Mouse (Mus musculus) telencephalon, adult 2 months (tissue): ENCODE results near the gene Oxtr.
A peak's percentile ranks its signal among the peaks of the same experiment; 100 is the strongest.

Experiments used
- DNase-seq: peaks from one replicate; pipeline ENCODE4 v3.0.0-alpha.2; 2011; ENCODE audit warnings: low read depth, low spot score

Oxtr gene

DNA sequence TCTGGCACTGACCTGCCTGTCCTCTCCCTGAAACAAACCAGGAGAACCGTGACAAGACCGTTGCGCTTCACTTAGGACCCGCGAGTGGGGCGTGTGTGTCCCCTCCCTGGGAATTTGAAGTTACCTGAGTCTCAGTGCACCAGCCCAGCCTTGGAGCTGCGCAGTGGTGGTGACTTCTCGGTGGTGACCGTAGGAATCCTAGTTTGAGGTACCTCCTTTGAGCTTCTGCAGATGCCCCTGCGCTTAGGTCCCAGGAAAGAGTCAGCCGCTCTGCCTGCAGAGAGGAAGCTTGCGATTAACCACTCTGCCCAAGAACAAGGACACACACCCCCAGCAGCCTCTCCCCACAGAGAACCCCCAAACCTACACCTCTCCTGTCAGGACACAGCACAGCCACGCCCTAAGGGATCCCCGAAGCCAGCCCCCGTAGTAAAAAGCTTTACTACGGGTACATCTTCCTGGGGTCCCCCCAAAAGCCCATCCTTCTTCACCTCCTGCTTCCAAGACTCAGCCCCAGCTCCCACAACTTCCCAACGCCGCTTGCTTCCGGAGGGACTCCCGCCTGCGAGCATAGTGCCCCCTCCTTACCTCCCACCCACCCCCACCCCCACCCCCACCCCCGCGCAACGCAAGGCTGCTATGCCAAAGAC, at the start of gene Oxtr:
Oxtr (minus strand) TSS at position 34 of the 650 bp plus-strand sequence.
- no peak for DNase-seq

DNA sequence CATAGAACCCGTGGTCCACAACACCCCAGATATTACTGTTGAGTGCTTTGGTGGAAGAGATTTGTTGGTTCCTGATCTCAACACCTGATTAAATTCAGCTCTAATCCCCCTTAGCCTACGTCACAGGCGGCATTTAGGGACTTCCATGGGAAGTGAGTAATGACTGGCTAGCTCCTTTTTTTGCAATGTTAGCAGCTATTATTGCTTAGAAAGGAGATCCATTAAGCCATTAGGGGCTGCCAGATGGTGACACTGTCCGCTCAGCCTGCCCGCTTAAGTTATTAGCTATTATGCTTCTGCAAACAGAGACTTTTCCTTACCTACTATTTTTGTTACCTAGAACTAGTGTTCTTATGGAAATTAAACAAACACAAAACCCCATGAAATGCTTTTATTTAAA, 35.7 kb upstream of the Oxtr start:
- no peak for DNase-seq

DNA sequence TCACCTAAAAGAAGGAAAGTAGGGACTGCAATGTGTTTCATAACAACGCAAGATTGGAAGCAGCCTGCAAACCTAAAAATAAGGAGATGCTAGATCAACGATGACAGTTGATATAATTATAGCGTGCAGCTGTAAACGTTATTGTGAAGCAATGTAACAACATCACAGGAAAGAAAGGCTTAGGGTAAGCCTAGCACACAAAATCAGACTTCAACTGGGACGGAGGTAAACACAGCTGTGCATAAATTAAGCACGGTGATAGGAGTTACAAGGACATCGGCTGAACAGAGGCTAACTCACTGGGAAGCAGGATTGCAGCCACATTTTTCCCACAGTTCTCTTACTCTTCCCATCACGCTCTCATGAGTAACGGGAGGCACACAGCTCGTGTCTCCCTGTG, 34.7 kb upstream of the Oxtr start:
- peak; percentile 55 for DNase-seq

DNA sequence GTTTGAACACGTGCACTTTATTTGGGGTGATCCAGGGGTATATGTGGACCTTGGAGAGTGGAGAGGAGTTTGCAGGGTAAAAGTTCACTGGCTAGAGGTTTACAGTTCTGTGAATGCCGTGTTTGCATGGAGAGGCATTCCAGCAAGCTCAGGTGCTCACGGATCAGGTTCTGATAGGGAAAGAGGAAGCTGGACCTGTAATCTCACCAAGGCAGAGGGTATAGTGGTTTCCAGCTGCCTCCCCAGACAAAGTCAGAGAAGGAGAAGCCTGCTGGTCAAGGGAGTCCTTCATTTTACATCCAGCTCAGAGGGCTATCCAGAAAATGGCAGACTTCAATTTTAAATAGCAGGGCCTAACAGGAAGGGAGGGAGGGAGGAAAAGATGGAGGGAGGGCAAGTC, 28.2 kb upstream of the Oxtr start:
- DNase-seq, result no peak

DNA sequence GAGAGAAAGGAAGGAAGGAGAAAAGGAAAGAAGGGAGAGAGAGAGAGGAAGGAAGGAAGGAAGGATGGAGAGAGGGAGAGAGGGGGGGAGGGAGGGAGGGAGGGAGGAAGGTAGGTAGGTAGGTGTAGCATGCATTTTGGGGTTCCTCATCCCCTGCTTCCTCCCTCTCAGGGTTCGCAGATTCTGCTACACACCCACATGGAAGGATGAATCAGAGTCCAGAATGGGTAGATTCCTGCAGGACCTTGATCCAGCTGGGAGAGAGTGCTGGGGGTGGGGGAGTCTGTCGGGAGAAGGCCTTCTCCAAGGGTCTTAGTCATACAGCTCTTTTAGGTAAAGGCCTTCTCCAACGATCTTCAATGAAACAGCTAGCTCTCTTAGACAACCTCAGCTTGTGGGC, 27.8 kb upstream of the Oxtr start:
- no peak for DNase-seq

DNA sequence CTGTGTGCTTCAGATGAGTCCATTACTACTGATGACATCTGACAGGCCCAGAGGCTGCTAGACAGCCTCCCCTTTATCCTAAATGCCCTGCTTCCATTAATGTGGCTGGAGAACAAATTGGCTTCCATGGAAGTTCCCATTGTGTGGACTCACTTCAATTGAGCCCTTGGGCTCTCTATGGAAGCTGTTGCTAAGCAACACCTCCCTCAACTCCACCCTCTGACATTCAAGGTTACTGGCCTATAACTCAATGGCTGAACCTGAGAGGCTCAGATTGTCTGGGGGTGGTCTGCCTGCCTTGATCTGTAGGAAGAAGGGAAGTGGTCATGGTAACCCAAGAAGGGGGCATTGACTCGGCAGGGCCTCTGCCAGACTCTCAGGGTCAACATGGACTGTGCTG, 26.8 kb upstream of the Oxtr start:
- no peak for DNase-seq

DNA sequence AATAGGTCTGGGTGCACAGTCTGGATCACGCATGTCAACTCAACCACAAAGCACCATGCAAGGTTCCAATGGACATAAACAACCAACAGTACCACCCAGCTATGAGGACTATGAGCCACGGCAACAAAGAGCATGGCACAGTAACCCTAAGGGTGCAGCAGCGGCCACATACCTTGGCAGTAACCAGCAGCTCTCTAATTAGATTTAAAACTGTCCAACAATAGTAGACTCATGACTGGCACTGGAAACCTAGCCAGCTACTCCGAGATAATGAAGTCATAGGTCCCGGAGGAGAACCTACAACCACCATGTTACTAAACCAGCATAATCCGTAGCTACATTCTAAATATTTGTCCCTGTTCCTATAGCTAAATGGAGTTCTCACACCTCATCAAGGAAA, 24.8 kb upstream of the Oxtr start:
- DNase-seq, result no peak

DNA sequence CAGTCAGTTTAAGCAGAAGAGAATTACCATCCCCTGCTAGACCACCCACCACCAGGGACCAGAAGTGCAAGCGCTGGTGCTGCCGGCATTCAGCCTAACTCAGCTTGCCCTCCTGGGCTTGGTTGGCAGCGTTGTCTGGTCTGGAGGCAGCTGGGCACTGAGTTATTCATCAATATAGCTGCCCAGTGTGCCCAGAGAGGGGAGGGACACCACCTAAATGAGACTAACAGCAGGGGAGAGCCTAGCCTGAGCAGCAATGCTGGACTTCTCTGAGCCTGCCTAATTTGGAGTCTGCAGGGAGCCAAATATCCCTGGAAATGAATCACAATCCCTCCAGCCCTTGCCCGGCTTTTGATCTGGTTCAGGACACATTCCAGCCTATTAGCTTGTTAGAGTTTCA, 20.6 kb upstream of the Oxtr start:
- no peak for DNase-seq

DNA sequence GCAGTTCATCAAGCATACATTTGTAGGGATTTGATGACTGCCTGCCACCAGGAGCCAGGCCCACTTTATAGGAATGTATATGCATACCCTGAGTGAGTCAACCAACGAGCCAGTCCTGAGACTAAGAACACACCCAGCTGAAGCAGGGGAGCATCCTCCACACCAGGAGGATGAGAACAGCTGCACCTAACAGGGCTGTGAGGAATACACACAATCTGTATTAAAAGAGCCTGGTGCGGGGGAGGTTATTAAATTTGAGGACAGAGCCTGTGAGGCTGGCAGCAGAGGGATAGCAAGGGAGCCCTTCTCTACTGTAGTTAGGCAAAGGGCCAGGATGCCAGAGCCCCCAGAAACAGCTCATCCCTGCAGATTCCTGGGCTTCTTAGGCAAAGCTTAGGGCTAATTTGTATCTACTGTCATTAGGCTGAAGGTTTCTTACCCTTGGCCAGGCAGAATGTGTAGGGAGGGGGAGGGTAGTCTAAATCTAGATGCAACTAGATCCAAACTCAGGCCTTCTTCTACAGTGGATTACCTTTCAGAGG, 19.9 kb upstream of the Oxtr start:
- no peak for DNase-seq

DNA sequence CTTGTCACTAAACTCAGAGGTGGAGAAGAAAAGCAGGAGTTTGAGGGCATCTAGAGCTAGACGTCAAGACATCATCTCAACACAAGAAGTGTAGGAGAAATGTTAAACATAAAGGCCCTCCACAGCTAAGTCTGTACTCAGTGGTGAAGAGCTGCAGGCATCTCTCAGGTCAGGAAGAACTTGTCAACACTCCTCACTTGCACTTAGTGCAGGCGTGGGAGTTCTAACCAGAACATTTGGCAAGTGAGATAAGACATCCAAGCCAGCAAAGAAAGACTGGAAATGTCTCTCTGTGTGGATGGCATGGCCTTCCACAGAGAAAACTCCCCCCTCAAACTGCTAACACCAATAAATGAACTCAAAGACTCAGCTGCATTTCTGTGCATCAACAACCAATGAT, 17.9 kb upstream of the Oxtr start:
- DNase-seq, result no peak

DNA sequence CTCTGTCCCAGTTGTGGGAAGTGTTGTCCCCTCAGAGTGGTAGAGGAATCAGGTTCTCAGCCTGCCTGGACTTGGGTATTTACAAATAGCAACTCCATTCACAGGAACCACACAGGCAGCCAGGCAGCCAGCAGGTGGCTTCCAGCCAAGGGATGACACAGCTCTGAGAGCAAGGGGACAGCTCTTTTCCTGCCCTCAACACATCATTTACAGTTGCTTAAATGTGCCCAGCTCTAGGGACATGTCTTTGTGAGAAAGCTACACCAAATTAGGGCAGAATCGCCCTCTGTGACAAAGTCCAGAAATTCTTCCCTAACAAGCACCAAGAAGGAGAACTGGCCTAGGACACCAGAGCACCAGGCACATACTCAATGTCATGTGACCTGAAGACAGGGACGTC, 11.4 kb upstream of the Oxtr start:
- DNase-seq, result no peak

DNA sequence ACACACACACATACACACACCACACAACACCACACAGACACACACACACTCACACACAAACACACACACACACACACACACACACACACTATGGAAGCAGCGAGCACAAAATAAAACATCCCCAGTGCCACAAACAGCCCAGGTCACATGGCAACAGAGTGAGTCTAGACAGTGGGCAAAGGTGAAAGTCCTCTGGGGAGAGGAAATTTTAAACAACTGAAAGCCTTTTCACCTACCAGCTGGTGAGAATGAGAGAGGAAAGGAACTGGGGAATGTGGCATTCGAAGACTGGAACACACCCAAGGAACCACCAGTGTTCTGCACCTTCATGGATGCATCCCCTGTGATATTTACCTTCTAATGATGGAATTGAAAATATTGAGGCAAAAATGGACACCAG, 9.7 kb upstream of the Oxtr start:
- DNase-seq, result no peak

DNA sequence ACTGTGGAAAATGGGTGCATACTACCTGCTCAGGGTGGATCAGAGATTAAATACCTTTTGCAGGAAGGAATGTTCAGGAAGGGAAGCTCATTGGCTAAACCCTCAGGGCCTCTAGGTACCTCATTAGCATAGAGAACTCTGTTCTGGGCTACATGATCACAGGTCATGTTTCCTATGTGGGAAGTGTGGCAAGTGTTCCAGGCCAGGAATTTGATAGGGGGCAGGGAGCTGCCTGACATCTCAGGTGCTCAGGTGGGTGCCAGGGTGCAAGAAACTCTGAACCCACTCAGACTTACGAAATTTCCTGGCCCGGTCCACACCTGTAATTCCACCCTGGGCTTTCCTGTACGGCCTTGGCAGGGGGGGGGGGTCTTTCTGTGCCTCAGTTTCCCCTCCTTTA, 9.0 kb upstream of the Oxtr start:
- no peak for DNase-seq

DNA sequence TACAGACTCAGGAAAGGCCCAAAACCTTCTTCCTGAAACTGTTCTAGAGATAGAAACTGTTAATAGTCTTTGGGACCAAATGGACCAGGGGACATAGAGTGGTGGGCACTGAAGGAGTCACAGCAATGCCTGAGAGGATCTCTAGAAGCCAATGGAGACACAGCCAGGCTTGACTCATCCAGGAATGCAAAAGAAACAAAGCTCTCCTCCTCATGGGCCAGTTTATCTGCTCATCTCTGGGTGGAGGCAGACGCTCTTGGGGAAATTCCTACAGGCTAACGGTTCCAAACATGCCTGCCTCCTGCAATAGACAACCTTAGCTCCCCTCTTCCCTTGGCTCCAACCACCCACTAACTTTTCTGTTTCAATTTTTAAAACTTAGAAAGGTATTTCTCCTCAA, 7.7 kb upstream of the Oxtr start:
- DNase-seq, result no peak

DNA sequence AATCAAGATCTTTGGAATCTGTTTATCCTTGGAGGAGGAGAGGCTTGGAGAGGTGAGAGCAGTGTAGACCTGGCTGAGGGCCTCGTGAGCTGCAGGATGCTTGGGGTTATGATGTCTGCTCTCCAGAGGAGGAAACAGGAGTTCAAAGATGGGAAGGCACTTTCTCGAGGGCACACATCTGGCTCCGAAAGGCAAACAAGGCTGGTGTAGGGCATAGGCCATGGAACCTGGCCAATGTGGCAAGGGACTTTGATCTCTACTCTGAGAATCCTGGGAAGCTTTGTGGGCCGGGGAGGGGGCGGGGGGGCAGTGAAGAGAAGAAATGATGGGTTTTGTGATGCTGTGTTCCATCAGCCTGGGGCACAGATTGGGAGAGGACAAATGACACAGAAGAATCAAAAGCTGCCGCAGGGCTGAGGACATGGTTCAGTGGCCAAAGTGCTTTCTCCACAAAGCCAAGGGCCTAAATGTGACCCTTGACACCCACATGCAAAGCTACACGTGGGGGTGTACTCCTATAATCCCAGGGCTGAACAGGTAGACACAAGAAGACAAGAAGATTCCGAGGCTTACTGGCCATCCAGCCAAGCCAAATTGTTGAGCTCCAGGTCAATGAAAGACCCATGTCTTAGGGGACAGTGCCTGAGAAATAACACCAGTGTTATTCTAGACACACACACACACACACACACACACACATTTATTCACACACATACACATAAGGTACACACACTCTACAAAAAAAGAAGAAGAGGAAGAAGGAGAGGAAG, 6.7 kb upstream of the Oxtr start:
- no peak for DNase-seq

DNA sequence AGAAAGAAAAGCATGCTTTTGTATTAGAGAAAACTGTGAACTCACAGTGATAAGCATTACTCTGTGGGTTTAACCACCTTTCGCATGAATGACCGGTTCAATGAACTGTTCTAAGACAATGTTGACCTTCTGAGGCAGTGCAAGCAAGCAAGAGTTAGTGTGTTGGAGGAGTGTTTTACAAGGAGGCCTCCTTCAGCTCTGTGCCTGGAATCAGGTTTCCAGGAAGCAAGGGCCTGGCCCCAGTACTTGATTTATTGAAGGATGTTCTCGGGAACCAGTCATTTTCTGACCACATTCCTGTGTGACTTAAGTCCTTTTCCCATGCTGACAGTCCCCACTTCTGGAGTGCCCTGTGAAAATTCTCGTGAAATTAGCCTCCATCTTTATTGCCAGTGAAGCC, 5.5 kb upstream of the Oxtr start:
- DNase-seq, result no peak

DNA sequence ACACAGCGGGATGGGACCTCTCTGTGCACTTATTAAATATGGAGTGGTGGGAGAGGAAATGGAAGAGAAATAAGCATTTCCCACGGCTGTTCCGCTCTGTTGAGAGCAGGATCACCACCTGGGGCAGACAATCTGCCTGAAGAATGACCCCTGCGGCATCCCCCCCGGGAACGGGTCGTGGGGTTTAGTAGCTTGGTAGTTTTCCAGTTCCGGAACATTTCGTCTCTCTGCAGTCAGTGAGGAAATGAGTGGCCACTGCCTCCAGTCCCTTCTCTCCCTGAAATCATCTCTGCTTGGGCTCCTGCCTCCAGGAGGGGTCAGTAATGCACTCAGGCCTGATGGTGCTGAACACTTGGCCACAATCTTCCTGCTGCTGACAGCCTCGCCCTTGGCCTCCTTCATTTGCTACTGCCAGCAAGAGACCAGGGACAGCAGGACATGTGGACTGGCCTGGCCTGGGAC, 4.9 kb upstream of the Oxtr start:
- no peak for DNase-seq

DNA sequence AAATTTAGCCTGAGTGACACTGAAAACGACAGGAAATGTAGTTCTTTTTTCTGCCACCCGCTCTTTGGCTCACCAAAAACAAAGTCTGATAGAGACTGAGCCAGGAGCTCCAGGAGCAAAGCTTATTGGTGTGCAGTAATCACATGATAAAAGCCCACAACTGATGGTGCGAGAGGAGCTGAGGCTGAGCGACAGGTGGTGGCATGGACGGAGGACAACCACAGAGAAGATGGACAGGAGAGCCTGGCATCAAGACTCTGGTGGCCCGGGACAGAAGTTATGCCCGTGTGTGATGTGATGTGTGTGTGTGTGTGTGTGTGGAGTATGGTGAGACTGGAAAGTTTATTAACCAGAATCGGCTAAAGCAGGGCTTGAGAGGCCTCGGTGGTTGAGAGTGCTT, 3.6 kb upstream of the Oxtr start:
- DNase-seq, result no peak

DNA sequence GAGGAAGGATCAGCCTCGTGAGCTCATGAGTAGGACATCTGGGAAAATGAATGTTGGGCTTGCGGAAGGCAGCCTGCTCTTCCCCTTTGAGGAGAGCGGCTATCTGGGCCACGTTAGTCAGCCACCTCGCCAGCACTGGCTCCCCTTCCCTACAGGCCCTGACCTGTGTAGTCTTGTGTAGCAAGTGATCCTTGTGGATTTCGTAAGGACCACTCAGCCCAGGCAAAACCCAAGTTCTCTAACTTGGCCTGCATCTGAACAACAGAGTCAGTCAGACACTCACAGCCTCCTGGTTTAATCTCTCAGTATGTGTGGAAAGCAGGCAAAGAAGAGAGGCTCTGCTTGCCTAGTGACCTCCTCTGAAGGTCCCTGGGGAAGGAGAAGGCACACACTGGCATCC, 2.9 kb upstream of the Oxtr start:
- DNase-seq, result no peak

DNA sequence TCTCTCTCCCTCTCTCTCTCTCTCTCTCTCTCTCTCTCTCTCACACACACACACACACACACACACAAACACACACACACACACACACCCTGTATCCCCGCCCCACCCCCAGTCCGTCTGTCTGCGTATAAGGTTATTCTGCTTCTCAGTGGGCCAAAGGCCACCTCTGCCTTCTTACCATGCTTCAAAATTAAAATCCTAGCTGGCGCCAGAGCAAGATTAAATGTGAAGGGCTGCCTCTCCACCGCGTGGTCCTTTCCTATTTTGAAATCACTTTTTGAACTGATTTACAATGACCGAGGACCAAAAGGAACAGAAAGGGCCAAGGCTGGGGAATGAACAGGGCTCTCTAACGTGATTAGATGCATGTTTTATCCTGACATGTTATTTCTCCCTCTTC, 1.8 kb upstream of the Oxtr start:
- DNase-seq, result no peak

DNA sequence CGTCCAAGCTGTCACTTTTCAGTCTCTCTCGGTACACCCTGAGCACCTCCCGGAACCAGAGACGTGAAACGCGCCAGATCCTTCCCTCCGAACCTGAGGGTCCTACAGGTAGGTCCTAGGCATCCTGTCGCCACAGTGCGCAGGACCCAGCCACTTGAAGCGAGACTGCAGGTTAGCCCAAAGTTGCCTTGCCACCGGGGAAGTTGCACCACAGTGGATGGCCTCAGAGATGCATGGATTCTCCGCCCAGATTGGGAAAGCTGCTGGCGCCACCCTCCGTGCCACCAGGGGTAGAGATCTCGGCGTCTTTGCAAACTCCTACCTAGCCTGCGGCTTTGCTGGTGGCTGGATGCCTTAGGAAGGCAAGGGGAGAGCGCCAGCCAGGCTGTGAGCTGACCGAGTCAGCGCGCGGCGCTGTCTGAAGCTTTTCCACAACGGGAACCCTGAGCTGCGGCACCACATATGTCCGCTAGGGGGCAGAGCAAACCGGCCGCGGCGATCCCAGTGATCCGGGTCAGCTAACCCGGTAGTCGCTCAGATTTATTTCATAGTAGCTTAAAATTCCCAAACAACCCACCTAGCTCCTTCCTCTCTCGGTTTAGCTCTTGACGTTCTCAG, 991 bp upstream of the Oxtr start:
- DNase-seq, result peak; percentile 42

DNA sequence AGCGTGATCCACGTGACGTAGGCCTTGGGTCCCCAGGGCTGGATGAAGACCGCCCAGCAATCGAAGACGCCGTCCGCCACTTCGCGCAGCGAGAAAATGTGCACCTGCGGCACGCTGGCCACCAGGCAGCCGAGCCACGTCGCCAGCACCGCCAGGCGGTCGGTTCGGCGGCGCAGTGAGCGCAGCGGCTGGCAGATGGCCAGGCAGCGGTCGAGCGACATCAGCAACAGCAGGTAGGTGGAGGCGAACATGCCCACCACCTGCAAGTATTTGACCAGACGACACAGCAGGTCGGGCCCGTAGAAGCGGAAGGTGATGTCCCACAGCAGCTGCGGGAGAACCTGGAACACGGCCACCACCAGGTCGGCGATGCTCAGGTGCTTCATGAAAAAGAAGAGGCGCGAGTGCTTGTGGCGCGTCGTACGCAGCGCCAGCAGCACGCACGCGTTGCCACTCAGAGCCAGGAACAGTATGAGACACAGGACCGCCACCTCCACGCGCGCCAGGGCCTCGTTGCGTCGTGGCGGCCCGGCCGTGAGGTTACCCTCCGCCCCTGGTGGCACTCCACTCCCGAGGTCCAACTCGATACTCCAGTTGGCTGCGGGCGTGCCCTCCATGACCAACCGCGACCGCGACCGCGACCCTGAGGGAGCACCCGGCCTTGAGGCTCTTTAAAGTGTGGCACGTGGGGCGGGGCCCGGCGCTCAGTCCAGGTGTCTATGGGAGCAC, 398 bp downstream of the Oxtr start:
- DNase-seq, result no peak
